Mouse (Mus musculus) forebrain, embryonic 12.5 days (tissue): ENCODE results near the gene Gm2956. TPM values are rescaled to one million over a fixed set of nuclear protein-coding genes. Genes with fewer than 3 reads are reported as not detected.
"Not testable (repeated sequence)": the region's sequence is repeated elsewhere in the genome, so short reads cannot be mapped to it uniquely, and the experiment has no call there.

ENCODE experiments used
- ATAC-seq: fragments of 200-750 bp; cut with Nextera tagmentation; 2 replicates; pipeline ENCODE4 v1.8.0; 2017; ENCODE audit warnings: moderate TSS enrichment; ENCODE audit not compliant: low FRiP score
- H3K27ac ChIP-seq: fragments of 300-500 bp; sonication (generic); 2 replicates; pipeline ENCODE4 v1.5.1; 2016; ENCODE audit warnings: mild to moderate bottlenecking
- H3K27me3 ChIP-seq: fragments of 300-500 bp; sonication (generic); 2 replicates; pipeline ENCODE4 v1.6.1; 2016; ENCODE audit warnings: mild to moderate bottlenecking
- H3K36me3 ChIP-seq: fragments of 300-500 bp; sonication (generic); replicated peaks from 2 replicates; pipeline ENCODE4 v1.6.1; 2016; ENCODE audit warnings: mild to moderate bottlenecking
- H3K4me1 ChIP-seq: fragments of 300-500 bp; sonication (generic); 2 replicates; pipeline ENCODE4 v1.6.1; 2016
- H3K4me2 ChIP-seq: fragments of 300-500 bp; sonication (generic); 2 replicates; pipeline ENCODE4 v1.6.1; 2016; ENCODE audit warnings: mild to moderate bottlenecking, moderate library complexity
- H3K4me3 ChIP-seq: fragments of 300-500 bp; sonication (generic); replicated peaks from 2 replicates; pipeline ENCODE4 v1.5.1; 2016; ENCODE audit warnings: mild to moderate bottlenecking
- H3K9ac ChIP-seq: fragments of 300-500 bp; sonication (generic); 2 replicates; pipeline ENCODE4 v1.6.1; 2016; ENCODE audit warnings: mild to moderate bottlenecking
- H3K9me3 ChIP-seq: fragments of 300-500 bp; sonication (generic); 2 replicates; pipeline ENCODE4 v1.6.1; 2016
- WGBS: fragments of 180-500 bp; shearing (Covaris S2); methylation state at CpG from one replicate; pipeline ENCODE4 v1.1.7; 2016; 5-methylcytosine and 5-hydroxymethylcytosine counted together
- polyA plus RNA-seq: library from polyadenylated mRNA; unstranded; fragments of >200 nt; fragmentation: Nextera tagmentation; extraction: Ambion mirVana; gene quantifications from 2 replicates; pipeline ENCODE4 v1.2.1, GENCODE M21; 2016

Gm2956 gene
- 0.65 TPM in 1 of 2 replicates, not detected in the other for polyA plus RNA-seq

DNA sequence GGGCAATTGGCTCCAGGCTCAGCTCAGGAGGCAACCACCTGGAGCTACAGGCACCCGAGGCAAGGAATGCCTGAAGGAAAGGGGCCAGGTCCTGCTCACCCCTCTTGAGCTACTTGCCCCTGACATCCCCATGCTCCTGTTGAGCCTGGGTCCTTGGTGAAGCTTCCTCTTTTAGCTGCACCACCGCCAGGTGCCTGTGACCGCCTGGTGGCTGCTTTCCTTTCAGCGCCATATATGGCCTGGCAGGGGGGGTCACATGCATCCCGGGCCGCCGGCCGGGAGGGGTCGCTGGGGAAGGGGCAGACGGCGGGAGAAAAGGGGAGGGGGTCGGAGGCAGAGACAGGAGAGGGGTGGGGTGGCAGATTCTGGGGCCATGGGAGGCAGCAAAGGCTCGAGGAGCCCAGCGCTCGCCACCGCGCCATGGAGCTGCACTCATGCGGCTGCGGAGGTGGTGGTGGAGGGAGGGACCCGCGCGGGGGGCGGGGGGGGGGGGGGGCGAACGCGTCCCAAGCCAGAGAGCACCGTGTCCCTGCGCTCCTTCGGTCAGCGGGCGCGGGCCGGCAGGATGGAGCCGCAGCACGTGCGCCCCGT lies at the start of gene Gm2956:
Gene Gm2956 (plus strand): TSS at position 541 of the 591 bp plus-strand sequence.
- peak within 1 kb of the TSS; percentile 38; the same call in 1 of the 2 replicates for H3K9ac ChIP-seq

DNA sequence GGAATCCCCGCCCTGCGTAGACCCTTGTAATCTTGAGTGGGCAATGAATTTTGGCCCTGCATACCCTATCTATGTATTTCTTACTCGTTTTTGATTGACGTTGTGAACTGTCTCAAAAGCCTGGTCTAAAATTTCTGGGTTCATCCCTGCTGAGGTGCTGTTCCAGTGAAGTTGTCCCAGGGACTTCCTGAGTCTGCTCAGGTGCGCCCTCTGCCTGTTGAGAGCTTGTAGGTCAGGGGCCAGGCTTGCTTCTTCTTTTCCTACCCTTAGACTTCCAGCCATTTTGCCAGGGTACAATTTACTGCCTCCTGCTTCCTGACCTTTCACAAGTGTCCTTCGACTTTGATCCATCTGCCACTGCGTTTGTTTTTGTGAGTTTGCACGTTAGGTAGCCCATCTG lies 979 bp downstream of the Gm2956 start:
- peak overlapping the region; percentile 29; the same call in 1 of the 2 replicates for H3K4me2 ChIP-seq
- H3K9ac ChIP-seq, H3K27me3 ChIP-seq, H3K4me3 ChIP-seq, ATAC-seq, H3K36me3 ChIP-seq, H3K9me3 ChIP-seq, H3K4me1 ChIP-seq, H3K27ac ChIP-seq: not testable (repeated sequence)
- WGBS: 2% methylated on average over 5 of the region's 8 CpGs

More for the DNA sequence above, at the start of gene Gm2956:
- Histone ChIP-seq H3K4me3 (peak within 1 kb of the TSS; percentile 42), H3K4me2 (peak within 1 kb of the TSS; percentile 56)
- 0% methylated on average over 2 of the region's 37 CpGs for WGBS
- not testable (repeated sequence) for H3K9me3 ChIP-seq, H3K36me3 ChIP-seq, ATAC-seq, H3K4me1 ChIP-seq, H3K27ac ChIP-seq, H3K27me3 ChIP-seq

DNA sequence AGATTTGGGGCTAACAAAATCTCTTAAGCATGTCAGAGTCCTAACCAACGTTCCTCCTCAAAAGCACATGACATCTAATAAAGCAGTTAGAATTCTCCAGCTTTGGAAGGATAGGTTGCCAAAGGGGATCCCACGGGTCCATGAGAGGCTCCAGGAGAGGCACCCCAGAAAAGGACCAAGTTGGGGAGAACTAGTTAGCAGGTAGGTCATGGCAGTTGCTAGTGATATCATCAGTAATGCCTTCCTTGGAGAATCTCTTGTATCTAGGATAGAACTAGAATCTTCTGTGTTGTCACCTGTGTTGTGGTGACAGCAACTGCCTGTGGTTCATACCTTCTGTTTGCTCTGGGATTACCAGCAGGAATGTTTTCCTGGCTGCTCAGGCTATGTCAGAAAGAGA lies 62.4 kb downstream of the Gm2956 start, which contains the start of gene Gm10413:
Gene Gm10413 (plus strand): TSS at position 301 of the 400 bp plus-strand sequence.
- H3K27ac ChIP-seq, H3K9me3 ChIP-seq, H3K9ac ChIP-seq, H3K4me3 ChIP-seq, H3K4me1 ChIP-seq, H3K4me2 ChIP-seq, H3K36me3 ChIP-seq, H3K27me3 ChIP-seq, ATAC-seq: not testable (repeated sequence)
- WGBS: no CpG with 5 or more reads among the region's 2 CpGs

Other genes with a start within 250 kb of the Gm2956 start
- gene Gm10340, start 198.6 kb upstream of the Gm2956 start, polyA plus RNA-seq: not detected in 2 replicates
- not detected in 2 replicates for gene Gm5795, start 144.4 kb upstream of the Gm2956 start, polyA plus RNA-seq
- 12.3 and 13.7 TPM in 2 replicates for gene D830030K20Rik, start 124.1 kb upstream of the Gm2956 start, polyA plus RNA-seq
- gene Gm10413, start 62.5 kb downstream of the Gm2956 start, polyA plus RNA-seq: not detected in 2 replicates
- gene Gm10409, start 80.0 kb downstream of the Gm2956 start, polyA plus RNA-seq: 3.7 and 4.5 TPM in 2 replicates
- 2.2 TPM in 2 replicates for gene Gm3005, start 95.5 kb downstream of the Gm2956 start, polyA plus RNA-seq
- not detected in 2 replicates for gene Gm10408, start 116.8 kb downstream of the Gm2956 start, polyA plus RNA-seq